Mouse (Mus musculus) hindbrain, embryonic 12.5 days (tissue): ENCODE measurements around the gene Cirbp. TPM values are rescaled to one million over a fixed set of nuclear protein-coding genes. Genes with fewer than 3 reads are reported as not detected.

Source experiments
- ATAC-seq: fragments of 200-750 bp; cut with Nextera tagmentation; 2 replicates; pipeline ENCODE4 v1.8.0; 2017; ENCODE audit warnings: moderate TSS enrichment; ENCODE audit not compliant: low FRiP score
- H3K27ac ChIP-seq: fragments of 300-500 bp; sonication (generic); 2 replicates; pipeline ENCODE4 v1.5.1; 2016; ENCODE audit warnings: mild to moderate bottlenecking
- H3K27me3 ChIP-seq: fragments of 300-500 bp; sonication (generic); 2 replicates; pipeline ENCODE4 v1.6.1; 2016; ENCODE audit warnings: mild to moderate bottlenecking
- H3K36me3 ChIP-seq: fragments of 300-500 bp; sonication (generic); 2 replicates; pipeline ENCODE4 v1.6.1; 2016; ENCODE audit warnings: mild to moderate bottlenecking
- H3K4me1 ChIP-seq: fragments of 300-500 bp; sonication (generic); 2 replicates; pipeline ENCODE4 v1.6.1; 2016
- H3K4me2 ChIP-seq: fragments of 300-500 bp; sonication (generic); replicated peaks from 2 replicates; pipeline ENCODE4 v1.6.1; 2016; ENCODE audit warnings: mild to moderate bottlenecking
- H3K4me3 ChIP-seq: fragments of 300-500 bp; sonication (generic); 2 replicates; pipeline ENCODE4 v1.5.1; 2016; ENCODE audit warnings: mild to moderate bottlenecking
- H3K9ac ChIP-seq: fragments of 300-500 bp; sonication (generic); 2 replicates; pipeline ENCODE4 v1.6.1; 2016; ENCODE audit warnings: mild to moderate bottlenecking, moderate library complexity
- H3K9me3 ChIP-seq: fragments of 300-500 bp; sonication (generic); replicated peaks from 2 replicates; pipeline ENCODE4 v1.6.1; 2016; ENCODE audit warnings: mild to moderate bottlenecking
- WGBS: fragments of 180-500 bp; shearing (Covaris S2); methylation state at CpG from one replicate; pipeline ENCODE4 v1.1.7; 2016; 5-methylcytosine and 5-hydroxymethylcytosine counted together
- polyA plus RNA-seq: library from polyadenylated mRNA; unstranded; fragments of >200 nt; fragmentation: Nextera tagmentation; extraction: Ambion mirVana; gene quantifications from 2 replicates; pipeline ENCODE4 v1.2.1, GENCODE M21; 2016

Gene Cirbp
- polyA plus RNA-seq, 1 experiment from 2014 or later: 235 TPM

GRCm38 (mm10) chr10:80170601-80171021, 4.8 kb downstream of the Cirbp start:
- Histone ChIP-seq H3K36me3 (peaks cover 32% of the 10 kb centered on the region), H3K9ac (0 out of 2 replicates have a peak overlapping the region, but pooled peaks have one; percentile 9), H3K4me1 (peaks cover 53% of the 10 kb centered on the region), H3K4me2 (no peak overlapping the region), H3K27me3 (no peaks in the 10 kb centered on the region), H3K9me3 (no peaks in the 10 kb centered on the region), H3K27ac (0 out of 2 replicates have a peak overlapping the region, but pooled peaks have one; percentile 3), H3K4me3 (no peak overlapping the region)
- ATAC-seq: no peak
- WGBS: 97% methylated on average over 19 of the region's 19 CpGs

GRCm38 (mm10) chr10:80171252-80171651, 5.5 kb downstream of the Cirbp start:
- Histone ChIP-seq H3K27ac (peak overlapping the region; percentile 89; the same call in 1 of the 2 replicates), H3K27me3 (no peaks in the 10 kb centered on the region), H3K4me3 (no peak overlapping the region), H3K9me3 (no peaks in the 10 kb centered on the region), H3K9ac (peak overlapping the region; percentile 36; the same call in 1 of the 2 replicates), H3K4me2 (peak overlapping the region; percentile 65; the same call in 1 of the 2 replicates), H3K4me1 (peaks cover 55% of the 10 kb centered on the region), H3K36me3 (peaks cover 32% of the 10 kb centered on the region)
- WGBS: 89% methylated on average over 15 of the region's 15 CpGs
- ATAC-seq: no peak

- Histone ChIP-seq H3K9ac (peak overlapping the region; percentile 64), H3K9me3 (no peaks in the 10 kb centered on the region), H3K4me3 (peak overlapping the region; percentile 46; the same call in 1 of the 2 replicates), H3K36me3 (peaks cover 32% of the 10 kb centered on the region), H3K27ac (peak overlapping the region; percentile 89), H3K27me3 (no peaks in the 10 kb centered on the region), H3K4me2 (peak overlapping the region; percentile 65), H3K4me1 (peaks cover 51% of the 10 kb centered on the region)
- WGBS: 83% methylated on average over 45 of the region's 45 CpGs
- ATAC-seq: no peak
Observed at GRCm38 (mm10) chr10:80171760-80172526, 6.2 kb downstream of the Cirbp start.

GRCm38 (mm10) chr10:80172527-80173292, 6.9 kb downstream of the Cirbp start, which contains the start of gene 1600002K03Rik:
Gene 1600002K03Rik, plus strand, starts transcription at chr10:80172944.
- peaks cover 51% of the 10 kb centered on the region for H3K4me1 ChIP-seq
- H3K36me3 ChIP-seq: peaks cover 32% of the 10 kb centered on the region
- peak within 1 kb of the TSS; percentile 46 for H3K4me3 ChIP-seq
- no peaks in the 10 kb centered on the region for H3K27me3 ChIP-seq
- peak; percentile 74 for ATAC-seq
- 8% methylated on average over 35 of the region's 35 CpGs for WGBS
- H3K4me2 ChIP-seq: peak within 1 kb of the TSS; percentile 65
- H3K27ac ChIP-seq: peak within 1 kb of the TSS; percentile 89
- H3K9me3 ChIP-seq: no peaks in the 10 kb centered on the region
- peak within 1 kb of the TSS; percentile 64 for H3K9ac ChIP-seq

- Histone ChIP-seq H3K9me3 (no peaks in the 10 kb centered on the region), H3K4me1 (peaks cover 51% of the 10 kb centered on the region), H3K27ac (peak overlapping the region; percentile 89), H3K27me3 (no peaks in the 10 kb centered on the region), H3K36me3 (peaks cover 32% of the 10 kb centered on the region), H3K4me3 (peak overlapping the region; percentile 46), H3K9ac (peak overlapping the region; percentile 57), H3K4me2 (peak overlapping the region; percentile 65)
- no peak for ATAC-seq
- WGBS: 8% methylated on average over 11 of the region's 11 CpGs
Observed at GRCm38 (mm10) chr10:80173358-80173757, 7.6 kb downstream of the Cirbp start.

- ATAC-seq: no peak
- Histone ChIP-seq H3K27me3 (no peaks in the 10 kb centered on the region), H3K9me3 (no peaks in the 10 kb centered on the region), H3K4me3 (no peak overlapping the region), H3K36me3 (peaks cover 32% of the 10 kb centered on the region), H3K9ac (no peak overlapping the region), H3K4me1 (peaks cover 43% of the 10 kb centered on the region), H3K27ac (no peak overlapping the region), H3K4me2 (no peak overlapping the region)
- WGBS: 88% methylated on average over 10 of the region's 10 CpGs
Observed at GRCm38 (mm10) chr10:80173955-80174640, 8.3 kb downstream of the Cirbp start.

- ATAC-seq: no peak
- Histone ChIP-seq H3K9ac (no peak overlapping the region), H3K27ac (no peak overlapping the region), H3K4me2 (no peak overlapping the region), H3K4me3 (no peak overlapping the region), H3K36me3 (peaks cover 27% of the 10 kb centered on the region), H3K9me3 (no peaks in the 10 kb centered on the region), H3K27me3 (no peaks in the 10 kb centered on the region), H3K4me1 (peaks cover 39% of the 10 kb centered on the region)
- 62% methylated on average over 2 of the region's 2 CpGs for WGBS
Observed at GRCm38 (mm10) chr10:80174705-80175104, 8.9 kb downstream of the Cirbp start.

GRCm38 (mm10) chr10:80175536-80176269, 9.9 kb downstream of the Cirbp start:
- H3K4me2 ChIP-seq: no peak overlapping the region
- no peak for ATAC-seq
- WGBS: 22% methylated on average over 4 of the region's 4 CpGs

GRCm38 (mm10) chr10:80176270-80176834, 10.6 kb downstream of the Cirbp start:
- 82% methylated on average over 5 of the region's 5 CpGs for WGBS
- no peak for ATAC-seq
- Histone ChIP-seq H3K9ac (peak overlapping the region; percentile 25; the same call in 1 of the 2 replicates), H3K27ac (no peak overlapping the region), H3K4me1 (peaks cover 41% of the 10 kb centered on the region), H3K4me3 (no peak overlapping the region), H3K27me3 (no peaks in the 10 kb centered on the region), H3K36me3 (peaks cover 11% of the 10 kb centered on the region), H3K9me3 (no peaks in the 10 kb centered on the region), H3K4me2 (no peak overlapping the region)

More at GRCm38 (mm10) chr10:80175536-80176269, 9.9 kb downstream of the Cirbp start:
- no peak overlapping the region for H3K4me3 ChIP-seq
- peaks cover 17% of the 10 kb centered on the region for H3K36me3 ChIP-seq
- H3K4me1 ChIP-seq: peaks cover 37% of the 10 kb centered on the region
- no peak overlapping the region for H3K27ac ChIP-seq
- H3K9ac ChIP-seq: no peak overlapping the region; the same call in 1 of the 2 replicates
- no peaks in the 10 kb centered on the region for H3K27me3 ChIP-seq
- no peaks in the 10 kb centered on the region for H3K9me3 ChIP-seq

GRCm38 (mm10) chr10:80177441-80178279, 11.9 kb downstream of the Cirbp start:
- no peak overlapping the region for H3K4me3 ChIP-seq
- H3K4me1 ChIP-seq: peaks cover 42% of the 10 kb centered on the region
- H3K36me3 ChIP-seq: peaks cover 7% of the 10 kb centered on the region
- H3K27ac ChIP-seq: no peak overlapping the region
- H3K9me3 ChIP-seq: no peaks in the 10 kb centered on the region
- no peaks in the 10 kb centered on the region for H3K27me3 ChIP-seq
- no peak for ATAC-seq
- H3K9ac ChIP-seq: no peak overlapping the region; the same call in 1 of the 2 replicates
- H3K4me2 ChIP-seq: no peak overlapping the region
- 43% methylated on average over 7 of the region's 7 CpGs for WGBS
